Mouse (Mus musculus): Measurements from ENCODE around the gene Lrrc73. TPM values are rescaled to one million over a fixed set of nuclear protein-coding genes. Genes with fewer than 3 reads are reported as not detected.

The Lrrc73 gene
- total RNA-seq, 4 experiments from 2014 or later, result 55.1 to 62.2 (median 58.1) TPM

DNA sequence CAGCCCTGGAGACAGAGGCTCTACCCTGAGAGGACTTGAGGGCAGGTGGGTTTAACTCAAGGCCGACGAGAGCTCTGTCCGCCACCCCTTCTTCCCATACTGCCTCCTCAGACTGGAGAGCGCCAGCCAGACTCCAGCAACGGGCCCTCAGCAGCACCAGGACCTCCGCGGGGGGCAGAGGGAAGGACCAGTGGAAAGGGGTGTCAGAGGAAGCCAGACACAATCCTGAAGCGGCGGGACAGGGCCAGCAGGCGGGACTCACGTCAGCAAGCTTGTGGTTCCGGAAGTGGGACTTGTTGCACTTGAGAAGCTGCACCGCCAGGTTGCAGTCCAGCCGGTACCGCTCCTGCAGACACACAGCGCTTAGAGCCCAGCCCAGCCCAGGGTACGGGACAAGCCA is 6.3 kb downstream of the Lrrc73 start:
- no peak for DNase-seq (ENCODE audit: low spot score in 2 of 2)

DNA sequence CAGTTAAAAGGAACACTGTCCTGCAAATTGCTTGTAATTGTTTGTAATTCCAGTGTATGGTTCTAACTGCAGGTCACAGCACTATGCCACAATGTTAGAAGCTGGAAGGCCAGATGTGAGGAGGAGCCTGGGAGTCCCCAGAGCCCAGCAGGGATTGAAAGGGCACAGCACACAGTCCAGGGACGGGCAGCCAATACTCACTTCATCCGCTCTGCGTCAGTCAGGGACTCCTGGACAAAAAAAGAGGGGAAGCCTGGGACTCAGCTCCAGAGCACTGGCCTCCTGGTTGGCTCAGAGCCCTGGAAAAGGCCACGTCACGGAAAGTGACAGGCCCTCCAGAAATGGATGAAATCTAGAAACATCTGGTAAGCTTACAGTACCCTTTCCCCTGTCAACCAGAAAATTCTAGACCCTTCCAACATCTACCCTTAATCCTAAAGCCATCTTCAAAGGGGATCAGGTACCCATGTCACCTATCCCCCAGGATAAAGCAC is 8.9 kb downstream of the Lrrc73 start:
- DNase-seq (ENCODE audit: low spot score in 2 of 2), result no peak

DNA sequence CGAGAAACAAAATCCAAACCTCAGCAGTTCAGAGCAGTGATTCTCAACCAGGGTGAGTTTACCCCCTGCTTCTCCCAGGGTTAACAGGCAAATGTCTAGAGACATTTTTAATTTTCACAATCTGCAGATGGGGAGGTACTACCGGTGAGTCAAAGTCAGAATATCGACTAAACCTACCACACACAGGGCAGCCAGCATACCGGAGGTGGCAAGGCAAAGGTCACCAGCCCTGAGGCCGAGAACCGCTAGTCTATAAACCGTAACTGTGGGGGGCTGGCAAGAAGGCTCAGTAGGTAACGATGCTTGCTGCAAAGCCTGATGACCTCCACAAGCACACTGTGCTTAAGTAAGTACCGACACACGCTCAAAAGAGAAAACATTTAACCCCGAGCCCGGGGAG is 12.2 kb downstream of the Lrrc73 start:
- no peak for DNase-seq (ENCODE audit: low spot score in 2 of 2)

DNA sequence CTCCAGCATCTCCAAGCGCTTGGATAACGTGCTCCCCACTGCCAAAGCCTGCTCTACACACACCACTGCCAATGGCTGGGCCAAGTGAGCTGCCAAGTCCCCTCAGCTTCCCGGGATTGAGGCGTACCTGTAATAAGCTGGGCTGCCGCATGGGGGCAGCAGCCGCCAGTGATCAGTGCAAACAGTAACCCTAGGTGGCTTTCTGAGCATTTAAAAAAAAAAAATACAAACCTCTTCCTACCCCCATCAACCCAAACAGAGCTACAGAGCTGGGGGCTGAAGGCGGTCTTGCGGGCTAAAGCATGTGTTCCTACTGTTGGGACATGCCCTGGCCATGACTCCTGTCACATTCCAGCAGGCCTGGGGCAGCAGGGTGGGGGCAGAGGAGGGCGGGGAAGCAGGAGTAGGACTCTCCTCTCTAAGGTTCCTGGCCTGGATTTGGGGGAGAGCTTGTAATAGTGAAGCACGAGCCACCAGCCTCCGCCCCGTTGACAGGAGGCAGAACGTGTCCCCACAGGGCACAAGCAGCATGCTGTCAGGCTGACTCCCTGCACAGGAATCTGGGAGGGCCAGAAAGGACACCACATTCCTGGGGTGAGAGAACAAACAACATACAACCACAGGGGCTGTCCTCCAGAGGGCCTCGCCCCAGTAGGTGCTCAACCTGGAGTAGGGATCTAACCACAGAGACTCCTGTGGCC is 12.7 kb downstream of the Lrrc73 start:
- DNase-seq (ENCODE audit: low spot score in 2 of 2), result peak; percentile 76 to 88

DNA sequence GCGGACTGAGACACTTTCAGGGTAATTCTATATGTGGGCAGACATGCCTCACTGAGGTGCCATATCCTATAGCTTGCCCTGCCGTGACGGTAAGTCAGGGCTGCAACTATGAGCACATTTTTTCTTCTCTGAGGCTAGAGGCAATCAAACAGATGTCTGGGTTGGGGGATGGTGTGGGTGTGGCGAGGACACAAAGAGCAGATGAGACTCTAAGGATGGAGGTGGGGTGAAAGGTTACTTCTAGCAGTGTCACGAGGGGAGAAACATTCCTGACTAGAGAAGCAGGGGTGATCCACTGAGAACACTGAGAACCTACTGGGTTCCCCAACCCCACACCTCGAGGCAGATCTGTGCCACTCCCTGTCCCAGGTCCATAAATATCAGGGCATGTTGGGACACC is 13.7 kb downstream of the Lrrc73 start:
- no peak for DNase-seq (ENCODE audit: low spot score in 2 of 2)

DNA sequence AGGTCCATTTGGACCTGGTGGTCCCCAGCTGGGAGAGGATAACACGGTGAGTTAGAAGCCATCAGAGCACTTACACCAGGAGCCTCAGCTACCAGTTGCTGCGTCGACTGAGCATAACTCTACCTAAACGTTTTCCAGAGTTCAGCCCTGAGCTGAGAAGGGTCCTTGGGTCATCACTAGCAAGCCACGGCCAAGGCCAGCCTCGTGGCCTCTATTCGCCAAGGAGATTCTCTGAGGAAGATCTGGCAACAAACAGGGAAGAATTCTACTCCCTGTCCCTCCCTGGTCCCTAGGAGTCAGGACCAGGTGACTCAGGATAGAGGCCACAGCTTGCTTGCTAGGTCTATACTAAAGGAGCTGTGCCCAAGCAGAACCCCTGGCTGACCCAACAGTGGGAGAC is 14.2 kb downstream of the Lrrc73 start:
- DNase-seq (ENCODE audit: low spot score in 2 of 2), result no peak

DNA sequence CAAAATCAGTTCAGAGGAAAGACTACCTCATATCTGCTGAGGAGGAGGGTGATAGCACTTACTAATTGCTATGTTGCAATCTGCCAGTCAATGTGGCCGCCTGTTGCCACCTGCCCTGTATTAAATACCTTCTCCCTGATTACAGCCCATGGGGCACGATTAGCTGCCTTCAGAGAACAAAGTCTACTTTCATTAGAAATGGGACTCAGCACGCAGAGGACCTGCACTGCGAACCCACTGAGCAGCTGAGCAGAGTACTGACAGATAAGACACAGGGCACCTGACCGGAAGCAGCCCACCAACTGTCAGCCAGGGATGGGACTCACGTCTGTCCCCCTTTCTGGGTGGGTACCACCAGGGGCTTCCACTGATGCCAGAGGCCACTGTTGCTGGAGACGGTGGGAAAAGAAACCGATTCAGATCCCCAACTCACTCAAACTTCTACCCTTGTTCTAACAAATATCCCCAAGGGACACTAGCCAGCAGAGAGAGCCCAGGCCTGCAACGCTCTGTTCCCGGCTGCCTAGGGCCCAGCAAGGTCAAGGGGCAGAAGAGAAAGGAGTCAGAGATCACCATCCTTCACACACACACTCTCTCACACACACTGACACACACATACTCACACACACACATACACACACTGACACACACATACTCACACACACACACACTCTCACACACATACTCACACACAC is 14.8 kb downstream of the Lrrc73 start:
- DNase-seq (ENCODE audit: low spot score in 2 of 2), result no peak

DNA sequence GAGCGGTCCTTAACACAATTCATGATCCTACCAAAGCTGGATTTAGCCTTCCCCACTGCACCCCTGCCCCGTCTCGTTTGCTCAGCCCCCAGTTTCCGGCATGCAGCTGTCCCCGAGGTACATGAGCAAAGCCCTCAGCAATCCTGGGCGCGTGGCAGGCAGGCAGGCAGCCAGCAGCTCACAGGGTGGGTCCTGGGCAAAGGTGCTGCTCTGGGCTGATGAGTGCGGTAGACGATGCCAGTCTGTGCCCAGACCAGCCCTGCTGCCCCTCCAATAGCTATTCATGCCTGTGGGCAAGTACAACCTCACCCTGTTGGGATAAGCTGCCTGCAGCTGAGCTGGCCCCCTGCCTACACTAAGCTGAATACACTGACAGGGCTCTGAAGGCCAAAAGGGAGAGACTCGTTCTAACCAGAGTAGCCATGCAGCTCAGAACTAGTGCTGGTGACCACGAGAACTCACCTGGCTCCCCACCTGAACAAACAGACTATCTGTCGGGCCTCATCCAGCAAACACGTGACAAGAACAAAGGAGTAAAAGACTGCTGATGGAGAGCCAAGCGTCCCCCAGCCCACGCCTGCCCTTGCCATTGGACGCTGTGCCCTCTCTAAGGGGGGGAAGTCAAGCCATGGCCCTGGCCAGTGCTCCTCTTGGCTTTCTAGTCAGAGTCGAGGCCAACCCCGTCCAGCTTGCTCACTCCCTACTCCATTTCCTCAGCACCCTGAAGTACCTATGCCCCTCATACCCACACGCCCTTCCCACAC is 16.6 kb downstream of the Lrrc73 start:
- no peak for DNase-seq (ENCODE audit: low spot score in 2 of 2)

DNA sequence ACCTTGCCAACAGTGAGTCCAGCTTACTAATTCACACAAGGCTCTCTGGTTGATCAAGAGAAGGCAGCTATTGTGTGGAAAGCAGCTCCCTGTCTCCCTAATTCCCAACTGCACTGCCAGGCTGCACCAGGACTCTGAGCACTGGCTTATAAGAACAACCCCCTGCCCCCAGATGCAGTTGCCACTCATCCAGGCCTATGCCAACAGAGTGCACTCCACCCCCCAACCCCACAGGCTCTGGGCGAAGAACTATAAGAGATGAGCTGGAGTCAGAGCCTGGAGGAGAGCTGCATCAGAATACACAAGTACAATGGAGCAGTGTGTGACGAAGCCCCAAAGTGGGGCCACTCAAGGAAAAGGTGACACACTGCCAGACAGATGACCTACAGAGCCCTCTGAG is 18.7 kb downstream of the Lrrc73 start:
- no peak for DNase-seq (ENCODE audit: low spot score in 2 of 2)

DNA sequence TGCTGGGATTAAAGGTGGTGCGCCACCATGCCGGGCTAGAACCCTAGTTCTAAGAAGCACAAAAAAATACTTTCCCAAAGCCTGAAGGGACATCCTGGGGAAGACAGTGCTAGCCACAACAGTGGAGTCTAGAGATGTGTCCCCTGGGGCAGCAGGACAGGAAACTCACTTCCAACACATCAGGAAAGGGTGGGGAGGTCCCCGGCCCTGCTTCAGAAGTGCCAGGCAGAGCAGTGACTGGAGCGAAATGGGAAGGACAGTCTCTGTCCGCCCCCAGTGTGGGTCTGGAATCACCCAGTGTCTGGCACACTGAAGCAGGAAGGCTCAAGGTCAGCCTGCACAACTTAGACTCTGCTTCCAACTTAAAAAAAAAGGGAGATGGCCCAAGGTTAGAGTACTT is 19.3 kb downstream of the Lrrc73 start:
- no peak for DNase-seq (ENCODE audit: low spot score in 2 of 2)

DNA sequence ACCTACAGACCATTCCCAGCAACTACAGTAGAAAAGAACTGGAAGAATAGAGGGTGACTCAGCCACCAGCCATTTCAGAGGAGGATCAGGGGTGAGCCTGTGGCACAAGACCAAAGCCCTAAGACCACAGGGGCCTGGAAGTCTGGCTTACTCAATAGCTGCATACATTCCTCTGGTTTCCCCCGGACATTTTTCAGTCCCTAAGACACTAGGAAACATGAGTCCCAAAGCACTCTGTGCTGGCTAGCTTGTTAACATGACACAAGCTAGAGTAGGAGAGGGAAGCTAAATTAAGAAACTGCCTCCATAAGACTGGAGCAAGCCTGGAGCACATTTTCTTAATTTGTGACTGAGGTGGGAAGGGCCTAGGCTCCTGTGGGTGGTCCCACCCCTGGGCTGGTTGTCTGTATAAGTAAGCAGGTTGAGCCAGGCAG is 20.5 kb downstream of the Lrrc73 start:
- no peak for DNase-seq (ENCODE audit: low spot score in 2 of 2)

DNA sequence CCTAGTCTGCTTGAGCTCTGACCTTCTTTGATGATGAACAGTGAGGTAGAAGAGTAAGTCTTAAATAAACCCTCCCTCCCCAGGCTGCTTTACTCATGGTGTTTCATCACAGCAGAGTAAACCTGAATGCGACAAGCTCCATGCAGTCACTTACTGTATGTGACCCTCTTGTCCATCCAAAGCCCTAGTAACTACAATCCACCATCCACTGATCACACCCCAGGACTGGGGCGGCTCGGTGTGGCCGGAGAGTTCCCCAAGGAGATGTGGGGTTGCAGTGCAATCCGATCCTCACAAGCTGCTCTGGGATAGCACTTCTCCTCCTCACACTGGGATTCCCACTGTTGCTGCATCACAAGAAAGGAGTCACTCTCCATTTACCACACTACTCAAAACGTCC is 21.1 kb downstream of the Lrrc73 start:
- DNase-seq (ENCODE audit: low spot score in 2 of 2), result no peak

DNA sequence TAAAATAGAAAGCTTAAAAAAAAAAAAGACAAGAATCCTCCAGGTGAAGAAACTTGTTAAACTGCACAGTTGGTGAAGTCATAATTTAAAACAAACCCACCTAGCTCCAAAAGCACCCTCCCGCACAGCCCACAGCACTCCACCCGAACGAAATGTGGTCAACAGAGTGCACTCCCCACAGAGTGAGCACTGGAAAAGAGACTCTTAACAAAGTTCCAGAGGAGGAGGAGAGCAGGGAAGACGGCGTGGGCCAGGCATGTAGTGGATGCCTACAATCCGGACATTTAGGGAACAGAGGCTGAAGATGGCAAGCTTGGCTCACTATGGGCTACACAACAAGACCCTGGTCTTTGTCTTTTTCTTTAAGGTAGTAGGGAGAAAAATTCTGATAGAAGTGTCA is 21.7 kb downstream of the Lrrc73 start:
- DNase-seq (ENCODE audit: low spot score in 2 of 2), result no peak

DNA sequence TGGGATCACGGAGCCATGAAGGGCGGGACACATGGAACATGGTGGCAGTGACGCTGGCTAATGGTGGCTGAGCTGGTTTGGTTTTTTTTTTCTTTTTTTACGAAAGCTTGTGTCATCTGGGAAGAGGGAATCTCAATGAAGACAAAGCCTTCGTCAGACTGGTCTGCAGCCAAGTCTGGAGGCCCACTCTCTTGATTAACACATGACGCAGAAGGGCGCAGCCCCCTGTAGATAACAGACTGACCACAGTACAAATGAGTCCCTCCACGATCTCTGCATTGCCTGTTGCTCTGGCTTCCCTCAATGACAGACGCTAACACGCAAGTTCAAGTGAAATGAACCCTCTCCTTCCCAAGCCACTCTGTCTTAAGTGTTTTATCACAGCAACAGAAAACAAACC is 22.2 kb downstream of the Lrrc73 start:
- no peak for DNase-seq (ENCODE audit: low spot score in 2 of 2)

DNA sequence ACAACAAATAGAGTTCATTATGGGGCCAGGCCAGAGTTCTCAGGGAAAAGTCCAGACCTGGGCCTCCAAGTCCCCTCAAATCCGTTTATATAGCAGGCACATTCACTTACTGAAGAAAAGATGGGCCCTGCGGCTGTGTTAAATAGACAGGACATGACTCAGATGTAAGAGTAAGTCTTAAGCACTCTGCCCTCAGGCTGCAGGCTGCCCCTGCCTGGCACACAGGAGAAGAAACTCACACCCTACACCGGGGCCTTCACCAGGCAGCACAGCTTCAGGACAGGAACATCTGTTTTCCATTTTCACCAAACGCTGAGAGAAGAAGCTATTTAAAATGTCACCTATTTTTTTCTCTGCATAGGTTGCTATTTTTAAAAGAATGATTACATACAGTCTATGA is 24.3 kb downstream of the Lrrc73 start:
- DNase-seq (ENCODE audit: low spot score in 2 of 2), result no peak

DNA sequence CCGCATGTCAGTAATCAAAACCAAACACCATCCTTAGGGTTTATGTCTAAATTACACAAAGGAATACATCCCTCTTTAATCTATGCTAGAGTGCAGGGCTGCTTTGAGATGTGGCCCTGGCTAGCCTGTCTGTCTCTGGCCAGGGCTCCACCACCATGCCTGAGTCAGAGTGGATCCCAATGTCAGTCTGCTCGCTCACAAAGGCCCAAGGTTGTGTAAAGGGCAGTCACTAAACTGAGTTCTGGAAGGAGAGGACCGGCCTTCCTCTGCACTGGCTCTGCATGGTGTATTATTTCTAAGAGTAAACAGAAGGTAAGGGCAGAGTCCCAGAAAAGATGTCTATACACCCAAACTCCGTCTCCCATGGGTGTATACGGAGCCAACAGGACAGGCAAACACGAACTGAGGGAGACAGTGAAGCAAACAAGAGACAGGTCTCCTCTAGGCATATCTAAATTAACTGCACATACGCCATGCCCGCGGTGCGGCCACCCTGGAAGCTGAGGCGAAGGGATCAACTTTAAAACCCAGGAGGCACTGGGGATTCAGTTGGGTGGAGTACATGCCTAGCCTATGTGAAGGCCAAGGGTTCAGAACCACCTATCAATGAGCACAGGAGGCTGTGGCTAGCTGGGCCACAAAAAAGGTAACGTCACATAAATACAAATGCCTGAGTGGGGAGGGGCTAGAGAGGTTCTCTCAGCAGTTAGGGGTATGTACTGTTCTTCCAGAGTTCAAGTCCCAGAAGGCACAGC is 24.9 kb downstream of the Lrrc73 start:
- no peak for DNase-seq (ENCODE audit: low spot score in 2 of 2)

DNA sequence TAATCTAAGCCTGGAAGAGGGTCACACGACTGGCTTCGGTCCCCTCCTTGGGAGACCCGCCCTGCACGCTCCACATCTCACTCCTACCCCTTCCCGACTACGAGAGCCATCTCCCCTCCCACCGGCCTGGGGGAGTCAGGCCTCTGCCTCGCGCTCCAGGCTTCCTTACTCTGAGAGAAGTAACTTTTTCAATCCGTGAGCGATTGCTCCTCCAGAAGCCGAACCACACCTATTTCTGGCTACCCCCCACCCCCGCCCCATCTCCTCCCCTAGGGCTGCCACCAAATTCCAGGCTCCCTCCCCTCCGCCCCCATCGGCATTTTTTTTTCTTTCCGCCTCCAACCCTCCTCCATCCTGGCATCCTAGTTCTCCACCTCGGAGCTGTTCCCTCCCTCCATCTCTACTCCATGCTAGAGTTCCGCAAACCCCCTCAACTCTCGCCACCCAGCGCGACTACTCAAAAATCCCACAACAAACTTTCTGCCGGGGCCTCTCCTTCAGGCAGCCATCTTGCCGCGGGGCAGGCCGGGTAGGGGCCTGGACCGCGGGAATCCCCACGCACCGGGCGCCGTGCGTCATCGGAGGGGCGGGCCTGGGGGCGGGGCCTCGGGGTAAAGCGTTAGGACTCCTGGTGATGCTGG is 29.3 kb downstream of the Lrrc73 start, which contains the start of gene Tjap1:
Gene Tjap1, minus strand, starts transcription at position 544 of the 641 bp plus-strand sequence.
- peak; percentile 63 to 68 for DNase-seq (ENCODE audit: low spot score in 2 of 2)

DNA sequence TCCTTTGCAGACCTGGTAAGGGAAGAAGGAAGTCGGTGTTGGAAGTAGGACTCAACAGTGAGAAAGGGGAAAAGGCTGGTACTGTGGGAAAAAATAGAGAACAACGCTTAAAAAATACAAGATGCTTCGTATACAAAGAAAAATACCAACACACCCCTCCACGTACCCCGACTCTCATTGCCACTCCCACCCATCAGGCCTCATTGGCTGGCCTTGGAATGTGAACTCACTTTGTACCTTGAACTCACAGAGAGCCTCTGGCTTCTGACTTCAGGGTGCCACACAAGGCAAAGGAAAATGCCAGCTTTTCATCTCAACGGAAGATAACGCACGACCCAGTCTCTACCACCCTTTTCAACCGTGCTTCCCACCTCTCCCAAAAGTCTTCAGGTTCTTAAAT is 29.8 kb downstream of the Lrrc73 start:
- DNase-seq (ENCODE audit: low spot score in 2 of 2), result no peak

DNA sequence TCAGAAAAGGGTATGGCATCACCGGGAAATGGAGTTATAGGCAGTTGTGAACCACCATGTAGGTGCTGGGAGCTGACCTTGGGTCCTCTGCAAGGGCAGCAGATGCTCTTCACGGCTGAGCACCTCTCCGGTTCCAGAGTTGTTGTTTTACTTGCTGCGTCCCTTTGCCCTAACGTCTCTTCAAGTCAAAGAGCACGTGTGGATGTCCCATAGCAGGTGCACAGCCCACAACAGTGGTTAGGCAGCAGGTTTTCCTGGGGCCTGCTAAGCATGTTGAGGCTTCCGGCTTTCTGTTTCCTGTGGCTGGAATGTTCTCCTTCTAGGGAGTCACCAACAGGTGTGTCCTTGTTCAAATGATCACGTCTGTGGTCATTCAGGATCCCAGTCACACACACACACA is 30.6 kb downstream of the Lrrc73 start:
- DNase-seq (ENCODE audit: low spot score in 2 of 2), result no peak

DNA sequence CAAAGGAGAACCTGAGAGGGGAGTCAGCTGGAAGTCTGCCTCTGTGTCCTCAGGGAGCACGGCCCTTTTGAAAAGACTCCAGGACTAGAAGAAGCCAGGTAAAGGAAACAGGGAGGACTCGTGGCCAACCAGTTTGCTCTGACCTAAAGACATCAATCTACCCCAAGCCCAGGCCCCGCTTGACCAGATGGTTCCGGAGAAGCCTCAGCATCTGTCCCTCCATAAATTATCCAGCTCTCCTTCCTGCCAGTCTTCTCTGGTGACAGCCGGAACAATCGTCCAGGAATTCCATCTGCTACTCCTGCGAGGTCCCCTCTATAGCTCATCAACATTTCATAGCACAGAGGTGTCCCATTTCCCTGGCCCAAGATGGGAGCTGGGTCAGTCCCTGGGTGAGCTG is 31.3 kb downstream of the Lrrc73 start:
- DNase-seq (ENCODE audit: low spot score in 2 of 2), result no peak

DNA sequence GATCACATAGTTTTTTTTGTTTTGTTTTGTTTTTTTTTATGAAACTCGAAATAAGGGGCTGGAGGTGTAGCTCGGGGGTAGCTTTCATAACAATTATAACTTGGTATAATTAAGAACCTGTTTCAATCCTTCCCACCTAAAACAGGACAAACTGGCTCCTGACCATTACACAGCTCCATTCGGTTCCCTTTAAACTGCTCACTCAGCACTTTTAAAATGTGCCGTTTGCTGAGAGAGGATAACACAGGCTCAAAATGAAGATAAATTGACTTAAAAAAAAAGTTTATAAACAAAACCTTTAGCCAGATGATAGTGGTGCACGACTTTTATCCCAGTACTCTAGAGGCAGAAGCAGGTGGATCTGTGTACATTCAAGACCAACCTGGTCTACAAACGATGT is 32.1 kb downstream of the Lrrc73 start:
- DNase-seq (ENCODE audit: low spot score in 2 of 2), result no peak

All from layer of hippocampus, adult 8-10 months (tissue).